Mouse (Mus musculus) retina, adult 2 months (tissue): ENCODE data around the gene Baz1b.
"Not testable (repeated sequence)": the region's sequence is repeated elsewhere in the genome, so short reads cannot be mapped to it uniquely, and the experiment has no call there.

Source experiments
- DNase-seq: peaks from one replicate; pipeline ENCODE4 v3.0.0-alpha.2; 2012; ENCODE audit warnings: low read depth, low spot score

Gene Baz1b

GRCm38 (mm10) chr5:135179616-135180015, 7.4 kb upstream of the Baz1b start:
- DNase-seq: no peak

GRCm38 (mm10) chr5:135180796-135181195, 6.3 kb upstream of the Baz1b start:
- no peak for DNase-seq

GRCm38 (mm10) chr5:135181776-135182175, 5.3 kb upstream of the Baz1b start:
- no peak for DNase-seq

- DNase-seq: no peak
Observed at GRCm38 (mm10) chr5:135183131-135183861, 3.8 kb upstream of the Baz1b start.

GRCm38 (mm10) chr5:135185016-135185415, 2.0 kb upstream of the Baz1b start:
- no peak for DNase-seq

GRCm38 (mm10) chr5:135185596-135185995, 1.5 kb upstream of the Baz1b start:
- DNase-seq: no peak

GRCm38 (mm10) chr5:135186231-135186620, 838 bp upstream of the Baz1b start:
- DNase-seq: no peak

- peak; percentile 38 for DNase-seq
Observed at GRCm38 (mm10) chr5:135187349-135188213, 517 bp downstream of the Baz1b start.

GRCm38 (mm10) chr5:135188214-135188554, 1.1 kb downstream of the Baz1b start:
- no peak for DNase-seq

- DNase-seq: no peak
Observed at GRCm38 (mm10) chr5:135189281-135190022, 2.4 kb downstream of the Baz1b start.

GRCm38 (mm10) chr5:135191620-135192019, 4.6 kb downstream of the Baz1b start:
- DNase-seq: no peak

- no peak for DNase-seq
Observed at GRCm38 (mm10) chr5:135192431-135192830, 5.4 kb downstream of the Baz1b start.

- DNase-seq: no peak
Observed at GRCm38 (mm10) chr5:135196367-135196766, 9.3 kb downstream of the Baz1b start.

- no peak for DNase-seq
Observed at GRCm38 (mm10) chr5:135202763-135203162, 15.7 kb downstream of the Baz1b start.

- DNase-seq: no peak
Observed at GRCm38 (mm10) chr5:135208197-135208596, 21.1 kb downstream of the Baz1b start.

GRCm38 (mm10) chr5:135216871-135217270, 29.8 kb downstream of the Baz1b start:
- DNase-seq: no peak

- no peak for DNase-seq
Observed at GRCm38 (mm10) chr5:135220941-135221340, 33.9 kb downstream of the Baz1b start.

- no peak for DNase-seq
Observed at GRCm38 (mm10) chr5:135222066-135222465, 35.0 kb downstream of the Baz1b start.

GRCm38 (mm10) chr5:135224169-135224568, 37.1 kb downstream of the Baz1b start:
- no peak for DNase-seq

- not testable (repeated sequence) for DNase-seq
Observed at GRCm38 (mm10) chr5:135225879-135226278, 38.8 kb downstream of the Baz1b start.

- DNase-seq: no peak
Observed at GRCm38 (mm10) chr5:135230186-135230585, 43.1 kb downstream of the Baz1b start.
